Mouse (Mus musculus) MEL (cell line): Measurements from ENCODE around the gene Kcnn3.

Experiments used
- CHD1 ChIP-seq: IDR thresholded peaks from 2 replicates; pipeline ENCODE4 v1.6.1; 2012; ENCODE audit warnings: low read depth, mild to moderate bottlenecking, inconsistent platforms, low read length, improper control_type of control experiment
- EP300 ChIP-seq, 2 experiments: IDR thresholded peaks; 2 replicates each; pipeline ENCODE4 v1.6.1; 2011; ENCODE audit warnings: improper control_type of control experiment in 2 of 2, low read length in 2 of 2, low read depth in 1 of 2, mild to moderate bottlenecking in 1 of 2
- ZC3H11A ChIP-seq: IDR thresholded peaks from 2 replicates; pipeline ENCODE4 v1.6.1; 2012; ENCODE audit warnings: low read depth, mild to moderate bottlenecking, inconsistent platforms, low read length, improper control_type of control experiment

DNA sequence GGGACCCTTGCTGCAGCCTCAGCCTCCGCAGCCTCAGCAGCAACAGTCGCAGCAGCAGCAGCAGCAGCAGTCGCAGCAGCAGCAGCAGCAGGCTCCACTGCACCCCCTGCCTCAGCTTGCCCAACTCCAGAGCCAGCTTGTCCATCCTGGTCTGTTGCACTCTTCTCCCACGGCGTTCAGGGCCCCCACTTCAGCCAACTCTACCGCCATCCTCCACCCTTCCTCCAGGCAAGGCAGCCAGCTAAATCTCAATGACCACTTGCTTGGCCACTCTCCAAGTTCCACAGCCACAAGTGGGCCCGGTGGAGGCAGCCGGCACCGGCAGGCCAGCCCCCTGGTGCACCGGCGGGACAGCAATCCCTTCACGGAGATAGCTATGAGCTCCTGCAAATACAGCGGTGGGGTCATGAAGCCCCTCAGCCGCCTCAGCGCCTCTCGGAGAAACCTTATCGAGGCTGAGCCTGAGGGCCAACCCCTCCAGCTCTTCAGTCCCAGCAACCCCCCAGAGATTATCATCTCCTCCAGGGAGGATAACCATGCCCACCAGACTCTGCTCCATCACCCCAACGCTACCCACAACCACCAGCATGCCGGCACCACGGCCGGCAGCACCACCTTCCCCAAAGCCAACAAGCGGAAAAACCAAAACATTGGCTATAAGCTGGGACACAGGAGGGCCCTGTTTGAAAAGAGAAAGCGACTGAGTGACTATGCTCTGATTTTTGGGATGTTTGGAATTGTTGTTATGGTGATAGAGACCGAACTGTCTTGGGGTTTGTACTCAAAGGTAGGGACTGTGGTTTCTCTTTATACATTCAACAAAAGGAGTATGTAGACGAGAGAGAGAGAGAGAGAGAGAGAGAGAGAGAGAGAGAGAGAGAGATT lies 896 bp downstream of the Kcnn3 start:
- TF ChIP-seq EP300 (IDR thresholded peaks at IDR 0.05; ENCODE audit: low read depth in 1 of 2, low read length in 2 of 2) (no peak), ZC3H11A (no peak), CHD1 (no peak)
